Mouse (Mus musculus): ENCODE measurements at regions not wholly inside any gene's neighbourhood (a gene's known extent, or its start where the extent isn't known, plus 50 kb on each side); places are given as distances from the start of the nearest gene placed in this dataset.

- TF ChIP-seq POLR2A (IDR thresholded peaks at IDR 0.05; ENCODE audit: low read depth, low read length) (no peak), CTCF (IDR thresholded peaks at IDR 0.05; ENCODE audit: extremely low read depth, insufficient read depth, insufficient read length, insufficient replicate concordance) (no peak)
Observed at GRCm38 (mm10) chr12:114053341-114053740, 509.6 kb downstream of the Adam6a start.
